Mouse (Mus musculus) stomach, embryonic 14.5 days (tissue): ENCODE results near the gene Chd4. TPM values are rescaled to one million over a fixed set of nuclear protein-coding genes. Genes with fewer than 3 reads are reported as not detected.

Source experiments
- ATAC-seq: fragments of 200-750 bp; cut with Nextera tagmentation; 2 replicates; pipeline ENCODE4 v1.8.0; 2017; ENCODE audit warnings: low read depth, moderate TSS enrichment; ENCODE audit not compliant: insufficient number of reproducible peaks, insufficient read depth, low FRiP score
- H3K27ac ChIP-seq: fragments of 300-500 bp; sonication (generic); 2 replicates; pipeline ENCODE4 v1.5.1; 2014; ENCODE audit warnings: mild to moderate bottlenecking, low read length, moderate library complexity, mixed read lengths
- H3K27me3 ChIP-seq: fragments of 300-500 bp; sonication (generic); 2 replicates; pipeline ENCODE4 v1.6.1; 2014; ENCODE audit warnings: low read length, control low read depth, mixed read lengths; ENCODE audit not compliant: control insufficient read depth, insufficient read depth
- H3K36me3 ChIP-seq: fragments of 300-500 bp; sonication (generic); 2 replicates; pipeline ENCODE4 v1.6.1; 2014; ENCODE audit warnings: mild to moderate bottlenecking, control low read depth, low read length, moderate library complexity, mixed read lengths; ENCODE audit not compliant: control insufficient read depth, insufficient read depth
- H3K4me1 ChIP-seq: fragments of 300-500 bp; sonication (generic); 2 replicates; pipeline ENCODE4 v1.6.1; 2014; ENCODE audit warnings: low read length, control low read depth, mixed read lengths; ENCODE audit not compliant: control insufficient read depth, insufficient read depth
- H3K4me2 ChIP-seq: fragments of 300-500 bp; sonication (generic); replicated peaks from 2 replicates; pipeline ENCODE4 v1.6.1; 2014; ENCODE audit warnings: low read depth, low read length, control low read depth
- H3K4me3 ChIP-seq: fragments of 300-500 bp; sonication (generic); 2 replicates; pipeline ENCODE4 v1.5.1; 2014; ENCODE audit warnings: low read depth, low read length, control low read depth
- H3K9ac ChIP-seq: fragments of 300-500 bp; sonication (generic); replicated peaks from 2 replicates; pipeline ENCODE4 v1.6.1; 2014; ENCODE audit warnings: low read depth, mild to moderate bottlenecking, control low read depth, low read length, moderate library complexity, mixed read lengths
- H3K9me3 ChIP-seq: fragments of 300-500 bp; sonication (generic); 2 replicates; pipeline ENCODE4 v1.6.1; 2016; ENCODE audit warnings: low read depth, low read length, control low read depth; ENCODE audit not compliant: control insufficient read depth
- WGBS: fragments of 180-500 bp; shearing (Covaris S2); extraction: QIAGEN DNeasy Blood & Tissue Kit; methylation state at CpG from one replicate; pipeline ENCODE4 v1.1.7; 2014; 5-methylcytosine and 5-hydroxymethylcytosine counted together
- polyA plus RNA-seq: library from polyadenylated mRNA; unstranded; fragments of >200 nt; fragmentation: Nextera tagmentation; extraction: Ambion mirVana; gene quantifications from 2 replicates; pipeline ENCODE4 v1.2.1, GENCODE M21; 2014

Gene Chd4
- polyA plus RNA-seq, 1 experiment from 2014 or later, result 70.9 TPM

- Histone ChIP-seq H3K27me3 (no peaks in the 10 kb centered on the region), H3K9me3 (no peaks in the 10 kb centered on the region), H3K9ac (no peak overlapping the region), H3K36me3 (no peaks in the 10 kb centered on the region), H3K4me1 (peaks cover 17% of the 10 kb centered on the region), H3K4me3 (no peak overlapping the region), H3K27ac (peak overlapping the region; percentile 85), H3K4me2 (no peak overlapping the region)
- no peak for ATAC-seq
- 80% methylated on average over 3 of the region's 3 CpGs for WGBS
Measured at GRCm38 (mm10) chr6:125087937-125088336, 7.8 kb upstream of the Chd4 start.

- Histone ChIP-seq H3K36me3 (no peaks in the 10 kb centered on the region), H3K4me2 (peak overlapping the region; percentile 45), H3K27me3 (no peaks in the 10 kb centered on the region), H3K9me3 (no peaks in the 10 kb centered on the region), H3K4me3 (0 out of 2 replicates have a peak overlapping the region, but pooled peaks have one; percentile 2), H3K9ac (no peak overlapping the region), H3K27ac (peak overlapping the region; percentile 85), H3K4me1 (peaks cover 17% of the 10 kb centered on the region)
- peak; percentile 86 for ATAC-seq
- WGBS, result 2% methylated on average over 20 of the region's 20 CpGs
Measured at GRCm38 (mm10) chr6:125088561-125089321, 7.0 kb upstream of the Chd4 start.

GRCm38 (mm10) chr6:125089521-125090321, 6.1 kb upstream of the Chd4 start:
- Histone ChIP-seq H3K4me1 (peaks cover 17% of the 10 kb centered on the region), H3K27me3 (no peaks in the 10 kb centered on the region), H3K4me3 (0 out of 2 replicates have a peak overlapping the region, but pooled peaks have one; percentile 3), H3K9me3 (no peaks in the 10 kb centered on the region), H3K9ac (peak overlapping the region; percentile 21; the same call in 1 of the 2 replicates), H3K27ac (peak overlapping the region; percentile 85), H3K4me2 (peak overlapping the region; percentile 45), H3K36me3 (no peaks in the 10 kb centered on the region)
- peak; percentile 74 for ATAC-seq
- WGBS, result 1% methylated on average over 14 of the region's 15 CpGs

GRCm38 (mm10) chr6:125090341-125091085, 5.3 kb upstream of the Chd4 start:
- Histone ChIP-seq H3K9me3 (no peaks in the 10 kb centered on the region), H3K4me2 (peak overlapping the region; percentile 45), H3K4me3 (0 out of 2 replicates have a peak overlapping the region, but pooled peaks have one; percentile 3), H3K36me3 (no peaks in the 10 kb centered on the region), H3K27ac (peak overlapping the region; percentile 85), H3K4me1 (peaks cover 17% of the 10 kb centered on the region), H3K27me3 (no peaks in the 10 kb centered on the region), H3K9ac (peak overlapping the region; percentile 21; the same call in 1 of the 2 replicates)
- 43% methylated on average over 10 of the region's 10 CpGs for WGBS
- no peak for ATAC-seq

- H3K27me3 ChIP-seq, result no peaks in the 10 kb centered on the region
- peaks cover 17% of the 10 kb centered on the region for H3K4me1 ChIP-seq
- H3K9me3 ChIP-seq, result no peaks in the 10 kb centered on the region
- no peak overlapping the region for H3K9ac ChIP-seq
- no peak overlapping the region for H3K4me2 ChIP-seq
- H3K27ac ChIP-seq, result no peak overlapping the region
- no peaks in the 10 kb centered on the region for H3K36me3 ChIP-seq
- H3K4me3 ChIP-seq, result no peak overlapping the region
- ATAC-seq, result no peak
- WGBS, result 82% methylated on average over 5 of the region's 5 CpGs
Measured at GRCm38 (mm10) chr6:125092372-125092771, 3.4 kb upstream of the Chd4 start.

- ATAC-seq, result no peak
- Histone ChIP-seq H3K36me3 (peaks cover 19% of the 10 kb centered on the region), H3K27me3 (no peaks in the 10 kb centered on the region), H3K9me3 (no peaks in the 10 kb centered on the region), H3K4me2 (no peak overlapping the region), H3K4me1 (peaks cover 34% of the 10 kb centered on the region), H3K4me3 (no peak overlapping the region), H3K9ac (no peak overlapping the region), H3K27ac (peak overlapping the region; percentile 95)
- 50% methylated on average over 3 of the region's 3 CpGs for WGBS
Measured at GRCm38 (mm10) chr6:125094843-125095242, 938 bp upstream of the Chd4 start.

GRCm38 (mm10) chr6:125096279-125096596, 457 bp downstream of the Chd4 start:
- ATAC-seq, result no peak
- Histone ChIP-seq H3K27me3 (no peaks in the 10 kb centered on the region), H3K4me1 (peaks cover 23% of the 10 kb centered on the region), H3K36me3 (peaks cover 33% of the 10 kb centered on the region), H3K9ac (peak overlapping the region; percentile 96), H3K27ac (peak overlapping the region; percentile 95), H3K4me2 (peak overlapping the region; percentile 95), H3K4me3 (peak overlapping the region; percentile 98), H3K9me3 (no peaks in the 10 kb centered on the region)
- 0% methylated on average over 22 of the region's 32 CpGs for WGBS
